In the genomic region with DNA sequence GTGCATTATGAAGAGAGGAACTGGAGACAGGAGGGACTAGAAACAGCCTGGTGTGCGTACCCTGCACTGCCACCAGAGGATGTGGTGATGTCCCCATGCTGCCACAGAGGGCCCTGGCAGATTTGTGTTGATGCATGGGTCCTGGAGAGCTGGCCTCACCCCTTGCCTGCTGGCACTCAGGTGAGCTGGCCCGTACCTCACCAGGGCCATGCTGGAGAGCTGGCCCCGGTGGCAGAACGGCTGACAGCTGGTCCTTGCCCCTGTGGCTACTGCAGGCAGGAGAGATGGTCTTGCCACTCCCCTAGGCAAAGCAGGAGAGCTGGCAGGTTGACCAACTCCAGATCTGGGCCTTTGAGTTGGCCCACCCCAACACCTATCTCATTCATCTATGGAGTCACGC, we compare ENCODE assay signal across 19 mouse cellular contexts. TPM values are rescaled to one million over a fixed set of nuclear protein-coding genes. Genes with fewer than 3 reads are reported as not detected.
A peak's percentile ranks its signal among the peaks of the same experiment; 100 is the strongest.
DNase-seq lines count a peak whose midpoint lies in the region; ATAC-seq lines count a peak whose summit lies in the region.
"Had no signal": no experiment of that assay in that cellular context is flagged by ENCODE, and none has a peak within 500 bp of the region (broad histone marks: within the 10 kb centered on the region; RNA-seq: fewer than 3 reads in every experiment).

No protein-coding gene starts in this region.

- no peaks in the 10 kb centered on the region for H3K36me3 ChIP-seq in kidney, embryonic 16.5 days (ENCODE audit: insufficient read depth, low read length)
- H3K36me3 ChIP-seq: liver, embryonic 12.5 days; stomach, embryonic 15.5 days had no signal

- no peak overlapping the region for H3K9ac ChIP-seq in kidney, embryonic 16.5 days (replicated peaks; ENCODE audit: low read length)
- H3K9ac ChIP-seq: liver, embryonic 12.5 days; stomach, embryonic 15.5 days had no signal

- H3K27ac ChIP-seq in kidney, embryonic 16.5 days (ENCODE audit: low read length), result no peak overlapping the region
- H3K27ac ChIP-seq: left cerebral cortex, adult 2 months; liver, embryonic 12.5 days; stomach, embryonic 15.5 days had no signal

- ATAC-seq in kidney, embryonic 16.5 days (ENCODE audit: low FRiP score, low TSS enrichment), result peak; percentile 42; the same call in 1 of the 2 replicates
- no peak for ATAC-seq in CD4-positive, CD25-positive, alpha-beta regulatory T cell, adult 4 months
- ATAC-seq: liver, embryonic 12.5 days had no signal

- H3K4me1 ChIP-seq in kidney, embryonic 16.5 days (ENCODE audit: insufficient read depth, low read length), result no peaks in the 10 kb centered on the region
- H3K4me1 ChIP-seq: liver, embryonic 12.5 days; stomach, embryonic 15.5 days had no signal

- WGBS in kidney, embryonic 16.5 days, result 68% methylated on average over 5 of the region's 5 CpGs

- H3K27me3 ChIP-seq in kidney, embryonic 16.5 days (ENCODE audit: insufficient read depth, low read length), result no peaks in the 10 kb centered on the region
- H3K27me3 ChIP-seq: liver, embryonic 12.5 days; stomach, embryonic 15.5 days had no signal

- DNase-seq in kidney, postnatal 10 days, result no peak
- DNase-seq in A20 (ENCODE audit: low read depth, low spot score), result peak; percentile 4
- peak; percentile 20 for DNase-seq in brain, adult 2 months (ENCODE audit: low read depth, low spot score)
- DNase-seq in cerebellum, postnatal 25 days, result peak; percentile 60 to 64
- no peak for DNase-seq in gastrocnemius, postnatal 25 days
- DNase-seq: kidney, postnatal 4 days; lung, postnatal 14 days; thymus, postnatal 4 days had no signal

- H3K4me3 ChIP-seq in kidney, embryonic 16.5 days (ENCODE audit: low read length), result no peak overlapping the region
- H3K4me3 ChIP-seq: left cerebral cortex, adult 2 months; liver, embryonic 12.5 days; stomach, embryonic 15.5 days had no signal

- no peak overlapping the region for H3K4me2 ChIP-seq in kidney, embryonic 16.5 days (replicated peaks; ENCODE audit: low read depth, low read length)
- H3K4me2 ChIP-seq: liver, embryonic 12.5 days; stomach, embryonic 15.5 days had no signal

- H3K9me3 ChIP-seq in kidney, embryonic 16.5 days (ENCODE audit: low read length), result no peaks in the 10 kb centered on the region
- H3K9me3 ChIP-seq: liver, embryonic 12.5 days; stomach, embryonic 15.5 days had no signal

RNA-seq across cellular contexts. Expression of a gene that starts 22.7 kb away (rescaled TPM):
- not detected in 2 replicates for polyA plus RNA-seq in kidney, embryonic 16.5 days (2015; fragmentation: Nextera tagmentation; extraction: Ambion mirVana)
- polyA plus RNA-seq in CD4-positive, CD25-positive, alpha-beta regulatory T cell, adult 4 months (2017; shearing (Covaris generic)), result not detected
- not detected for total RNA-seq in gastrocnemius, postnatal 25 days (2021)
- total RNA-seq: adrenal gland, adult 18-20 months; left cerebral cortex, adult 2 months had no signal
- polyA plus RNA-seq: frontal cortex, adult 2 months; gonadal fat pad, adult 2 months; heart, embryonic 16.5 days; intestine, embryonic 14.5 days; liver, embryonic 12.5 days; small intestine, adult 2 months; stomach, embryonic 15.5 days had no signal

RNA-seq across cellular contexts. Expression of a gene that starts 57.2 kb away (rescaled TPM):
- polyA plus RNA-seq in kidney, embryonic 16.5 days (2015; fragmentation: Nextera tagmentation; extraction: Ambion mirVana), result not detected in 2 replicates
- under 1 TPM in 1 of 2 experiments, not detected in 1; 0.17 TPM for polyA plus RNA-seq in CD4-positive, CD25-positive, alpha-beta regulatory T cell, adult 4 months (2017; shearing (Covaris generic))
- total RNA-seq in gastrocnemius, postnatal 25 days (2021), result not detected
- total RNA-seq: adrenal gland, adult 18-20 months; left cerebral cortex, adult 2 months had no signal
- polyA plus RNA-seq: frontal cortex, adult 2 months; gonadal fat pad, adult 2 months; heart, embryonic 16.5 days; intestine, embryonic 14.5 days; liver, embryonic 12.5 days; small intestine, adult 2 months; stomach, embryonic 15.5 days had no signal

Comparison
In these comparisons a context has a peak if more than half of its experiments do, and no peak if none do; other contexts are left out.
1. DNase-seq: peak in A20 (single experiment), brain, adult 2 months (single experiment) and cerebellum, postnatal 25 days (2 of 2); none in kidney, postnatal 10 days (single experiment) and gastrocnemius, postnatal 25 days (single experiment).